Mouse (Mus musculus): ENCODE measurements around the gene Itpkb. TPM values are rescaled to one million over a fixed set of nuclear protein-coding genes. Genes with fewer than 3 reads are reported as not detected.

Itpkb gene
- polyA plus RNA-seq, 1 experiment from 2014 or later, result 3.4 TPM

GRCm38 (mm10) chr1:180362176-180362575 lies 31.9 kb downstream of the Itpkb start:
- no peak overlapping the region for H3K27ac ChIP-seq (replicated peaks; ENCODE audit: low read depth, low read length)
- ATAC-seq (replicated peaks; ENCODE audit: insufficient number of reproducible peaks, low FRiP score, low TSS enrichment, low read depth) (no peak), DNase-seq (ENCODE audit: low spot score) (no peak)
- 94% methylated on average over 4 of the region's 4 CpGs for WGBS
- no peaks in the 10 kb centered on the region for H3K27me3 ChIP-seq (ENCODE audit: control insufficient read depth, insufficient read depth, low read length)
- no peak overlapping the region for H3K4me2 ChIP-seq (ENCODE audit: low read depth, low read length)
- no peak overlapping the region for H3K4me3 ChIP-seq (ENCODE audit: low read depth, low read length)
- no peaks in the 10 kb centered on the region for H3K36me3 ChIP-seq (replicated peaks; ENCODE audit: control insufficient read depth, insufficient read depth, low read depth, low read length)
- no peaks in the 10 kb centered on the region for H3K4me1 ChIP-seq (ENCODE audit: control insufficient read depth, insufficient read depth, low read length)
- H3K9ac ChIP-seq (replicated peaks; ENCODE audit: low read length), result no peak overlapping the region
- H3K9me3 ChIP-seq (replicated peaks; ENCODE audit: control insufficient read depth, low read length), result no peaks in the 10 kb centered on the region

- Histone ChIP-seq H3K4me3 (ENCODE audit: low read depth, low read length) (no peak overlapping the region), H3K36me3 (replicated peaks; ENCODE audit: control insufficient read depth, insufficient read depth, low read depth, low read length) (no peaks in the 10 kb centered on the region), H3K4me2 (ENCODE audit: low read depth, low read length) (no peak overlapping the region), H3K4me1 (ENCODE audit: control insufficient read depth, insufficient read depth, low read length) (no peaks in the 10 kb centered on the region), H3K9ac (replicated peaks; ENCODE audit: low read length) (no peak overlapping the region), H3K27ac (replicated peaks; ENCODE audit: low read depth, low read length) (no peak overlapping the region), H3K9me3 (replicated peaks; ENCODE audit: control insufficient read depth, low read length) (no peaks in the 10 kb centered on the region), H3K27me3 (ENCODE audit: control insufficient read depth, insufficient read depth, low read length) (no peaks in the 10 kb centered on the region)
- ATAC-seq (replicated peaks; ENCODE audit: insufficient number of reproducible peaks, low FRiP score, low TSS enrichment, low read depth) (no peak), DNase-seq (ENCODE audit: low spot score) (no peak)
- WGBS, result 84% methylated on average over 5 of the region's 5 CpGs
Measured at GRCm38 (mm10) chr1:180362844-180363243, 32.6 kb downstream of the Itpkb start.

- WGBS, result 80% methylated on average over 3 of the region's 3 CpGs
- no peaks in the 10 kb centered on the region for H3K27me3 ChIP-seq (ENCODE audit: control insufficient read depth, insufficient read depth, low read length)
- ATAC-seq (replicated peaks; ENCODE audit: insufficient number of reproducible peaks, low FRiP score, low TSS enrichment, low read depth), result no peak
Measured at GRCm38 (mm10) chr1:180363317-180363716, 33.0 kb downstream of the Itpkb start.

GRCm38 (mm10) chr1:180364005-180364404 lies 33.7 kb downstream of the Itpkb start:
- DNase-seq (ENCODE audit: low spot score) (no peak), ATAC-seq (replicated peaks; ENCODE audit: insufficient number of reproducible peaks, low FRiP score, low TSS enrichment, low read depth) (no peak)
- WGBS, result 85% methylated on average over 17 of the region's 17 CpGs
- Histone ChIP-seq H3K4me1 (ENCODE audit: control insufficient read depth, insufficient read depth, low read length) (no peaks in the 10 kb centered on the region), H3K4me3 (ENCODE audit: low read depth, low read length) (no peak overlapping the region), H3K9ac (replicated peaks; ENCODE audit: low read length) (no peak overlapping the region), H3K4me2 (ENCODE audit: low read depth, low read length) (no peak overlapping the region), H3K27ac (replicated peaks; ENCODE audit: low read depth, low read length) (no peak overlapping the region), H3K27me3 (ENCODE audit: control insufficient read depth, insufficient read depth, low read length) (no peaks in the 10 kb centered on the region), H3K9me3 (replicated peaks; ENCODE audit: control insufficient read depth, low read length) (no peaks in the 10 kb centered on the region), H3K36me3 (replicated peaks; ENCODE audit: control insufficient read depth, insufficient read depth, low read depth, low read length) (no peaks in the 10 kb centered on the region)

More at GRCm38 (mm10) chr1:180363317-180363716, 33.0 kb downstream of the Itpkb start:
- no peak for DNase-seq (ENCODE audit: low spot score)
- no peaks in the 10 kb centered on the region for H3K36me3 ChIP-seq (replicated peaks; ENCODE audit: control insufficient read depth, insufficient read depth, low read depth, low read length)
- no peaks in the 10 kb centered on the region for H3K4me1 ChIP-seq (ENCODE audit: control insufficient read depth, insufficient read depth, low read length)
- H3K27ac ChIP-seq (replicated peaks; ENCODE audit: low read depth, low read length), result no peak overlapping the region
- H3K9me3 ChIP-seq (replicated peaks; ENCODE audit: control insufficient read depth, low read length), result no peaks in the 10 kb centered on the region
- H3K4me2 ChIP-seq (ENCODE audit: low read depth, low read length), result no peak overlapping the region
- H3K9ac ChIP-seq (replicated peaks; ENCODE audit: low read length), result no peak overlapping the region
- no peak overlapping the region for H3K4me3 ChIP-seq (ENCODE audit: low read depth, low read length)

- 19% methylated on average over 2 of the region's 2 CpGs for WGBS
- ATAC-seq (replicated peaks; ENCODE audit: insufficient number of reproducible peaks, low FRiP score, low TSS enrichment, low read depth), result no peak
- no peak for DNase-seq (ENCODE audit: low spot score)
Measured at GRCm38 (mm10) chr1:180364720-180365119, 34.4 kb downstream of the Itpkb start.

DNA sequence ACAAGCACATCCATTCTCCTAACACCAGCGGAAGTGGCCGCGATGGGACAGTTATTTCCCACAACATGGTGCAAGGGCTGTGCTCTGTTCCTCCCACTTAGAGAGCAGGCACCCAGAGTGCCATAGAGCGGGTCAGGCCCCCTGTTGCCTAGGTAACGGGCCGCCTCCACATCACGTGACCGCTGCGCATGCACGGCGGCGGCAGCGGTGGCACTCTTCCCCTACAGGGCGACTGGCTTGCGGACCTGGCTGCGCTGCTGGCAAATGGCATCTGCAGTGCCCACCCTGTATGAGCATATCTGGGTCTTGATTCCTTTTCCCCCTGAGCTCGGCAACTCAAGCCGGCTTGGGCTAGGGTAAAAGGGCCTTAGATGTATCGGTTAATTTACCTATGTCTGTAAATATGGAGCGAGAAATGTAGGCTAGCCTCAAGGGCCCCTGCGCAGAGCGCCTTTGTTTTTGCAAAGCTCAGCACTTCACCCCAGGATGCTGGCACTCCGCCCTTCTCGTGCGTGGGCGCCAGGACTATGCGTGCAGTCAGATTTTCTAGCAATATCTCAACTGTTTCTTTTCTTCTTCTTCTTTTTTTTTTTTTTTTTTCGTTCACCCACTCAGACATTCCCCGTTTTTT lies 35.0 kb downstream of the Itpkb start:
- Histone ChIP-seq H3K4me3 (ENCODE audit: low read depth, low read length) (peak overlapping the region; percentile 47), H3K4me1 (ENCODE audit: control insufficient read depth, insufficient read depth, low read length) (no peaks in the 10 kb centered on the region), H3K9ac (replicated peaks; ENCODE audit: low read length) (peak overlapping the region; percentile 68), H3K36me3 (replicated peaks; ENCODE audit: control insufficient read depth, insufficient read depth, low read depth, low read length) (no peaks in the 10 kb centered on the region), H3K4me2 (ENCODE audit: low read depth, low read length) (peak overlapping the region; percentile 62), H3K9me3 (replicated peaks; ENCODE audit: control insufficient read depth, low read length) (no peaks in the 10 kb centered on the region), H3K27me3 (ENCODE audit: control insufficient read depth, insufficient read depth, low read length) (no peaks in the 10 kb centered on the region), H3K27ac (replicated peaks; ENCODE audit: low read depth, low read length) (no peak overlapping the region)
- peak; percentile 95 for DNase-seq (ENCODE audit: low spot score)
- peak; percentile 94 for ATAC-seq (replicated peaks; ENCODE audit: insufficient number of reproducible peaks, low FRiP score, low TSS enrichment, low read depth)
- 2% methylated on average over 29 of the region's 29 CpGs for WGBS

More at GRCm38 (mm10) chr1:180364720-180365119, 34.4 kb downstream of the Itpkb start:
- H3K4me1 ChIP-seq (ENCODE audit: control insufficient read depth, insufficient read depth, low read length), result no peaks in the 10 kb centered on the region
- no peaks in the 10 kb centered on the region for H3K36me3 ChIP-seq (replicated peaks; ENCODE audit: control insufficient read depth, insufficient read depth, low read depth, low read length)
- peak overlapping the region; percentile 47 for H3K4me3 ChIP-seq (ENCODE audit: low read depth, low read length)
- H3K4me2 ChIP-seq (ENCODE audit: low read depth, low read length), result peak overlapping the region; percentile 62
- H3K27ac ChIP-seq (replicated peaks; ENCODE audit: low read depth, low read length), result no peak overlapping the region
- no peak overlapping the region for H3K9ac ChIP-seq (replicated peaks; ENCODE audit: low read length)
- no peaks in the 10 kb centered on the region for H3K9me3 ChIP-seq (replicated peaks; ENCODE audit: control insufficient read depth, low read length)
- H3K27me3 ChIP-seq (ENCODE audit: control insufficient read depth, insufficient read depth, low read length), result no peaks in the 10 kb centered on the region

DNA sequence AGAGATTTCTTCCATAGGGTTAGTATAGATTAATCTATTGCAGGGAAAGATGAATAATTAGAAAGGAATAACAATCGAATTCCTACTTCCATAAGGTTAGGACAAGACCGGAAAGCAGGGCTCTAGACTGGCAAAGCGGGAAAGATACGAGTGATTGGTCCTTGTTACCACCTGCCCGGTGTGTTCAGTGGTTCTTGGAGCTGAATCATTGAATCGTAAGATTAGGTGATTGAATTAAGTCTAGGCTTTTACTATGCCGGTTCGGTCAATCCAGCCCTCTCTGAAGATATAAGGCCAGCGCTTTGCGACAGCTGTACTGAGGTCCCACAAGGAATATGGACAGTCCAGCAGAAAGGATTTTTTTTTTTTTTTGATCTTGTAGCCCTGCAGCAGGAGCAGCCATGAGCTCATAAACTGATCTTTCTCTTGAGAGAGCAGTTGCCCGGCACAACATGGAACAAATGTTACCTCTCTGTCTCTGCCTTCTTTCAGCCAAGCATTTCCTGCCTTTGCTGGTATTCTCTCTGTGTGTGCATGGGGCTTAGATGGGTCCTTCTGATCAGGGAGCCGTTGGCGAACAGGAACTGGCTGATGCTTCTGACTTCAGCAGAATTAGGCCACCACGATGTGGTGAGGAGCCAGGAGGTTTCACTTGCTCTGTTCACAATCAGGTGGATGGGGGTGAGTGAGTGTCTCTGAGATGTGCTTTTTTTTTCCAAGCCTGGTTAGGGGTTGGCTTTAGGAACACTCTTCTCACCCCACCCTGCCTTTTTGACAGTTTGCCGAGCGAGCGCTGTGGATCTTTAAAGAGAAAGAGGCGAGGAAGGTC lies 35.9 kb downstream of the Itpkb start:
- H3K27ac ChIP-seq (replicated peaks; ENCODE audit: low read depth, low read length), result no peak overlapping the region

GRCm38 (mm10) chr1:180367045-180367619 lies 36.8 kb downstream of the Itpkb start:
- H3K9ac ChIP-seq (replicated peaks; ENCODE audit: low read length), result no peak overlapping the region
- 81% methylated on average over 3 of the region's 3 CpGs for WGBS
- no peak overlapping the region for H3K4me2 ChIP-seq (ENCODE audit: low read depth, low read length)
- H3K36me3 ChIP-seq (replicated peaks; ENCODE audit: control insufficient read depth, insufficient read depth, low read depth, low read length), result no peaks in the 10 kb centered on the region
- no peaks in the 10 kb centered on the region for H3K4me1 ChIP-seq (ENCODE audit: control insufficient read depth, insufficient read depth, low read length)
- H3K9me3 ChIP-seq (replicated peaks; ENCODE audit: control insufficient read depth, low read length), result no peaks in the 10 kb centered on the region
- H3K27ac ChIP-seq (replicated peaks; ENCODE audit: low read depth, low read length), result no peak overlapping the region
- no peak overlapping the region for H3K4me3 ChIP-seq (ENCODE audit: low read depth, low read length)
- DNase-seq (ENCODE audit: low spot score) (no peak), ATAC-seq (replicated peaks; ENCODE audit: insufficient number of reproducible peaks, low FRiP score, low TSS enrichment, low read depth) (no peak)
- H3K27me3 ChIP-seq (ENCODE audit: control insufficient read depth, insufficient read depth, low read length), result no peaks in the 10 kb centered on the region

More for the DNA sequence above, 35.9 kb downstream of the Itpkb start:
- Histone ChIP-seq H3K36me3 (replicated peaks; ENCODE audit: control insufficient read depth, insufficient read depth, low read depth, low read length) (no peaks in the 10 kb centered on the region), H3K4me3 (ENCODE audit: low read depth, low read length) (no peak overlapping the region), H3K9me3 (replicated peaks; ENCODE audit: control insufficient read depth, low read length) (no peaks in the 10 kb centered on the region), H3K27me3 (ENCODE audit: control insufficient read depth, insufficient read depth, low read length) (no peaks in the 10 kb centered on the region), H3K9ac (replicated peaks; ENCODE audit: low read length) (no peak overlapping the region), H3K4me2 (ENCODE audit: low read depth, low read length) (no peak overlapping the region), H3K4me1 (ENCODE audit: control insufficient read depth, insufficient read depth, low read length) (no peaks in the 10 kb centered on the region)
- DNase-seq (ENCODE audit: low spot score) (no peak), ATAC-seq (replicated peaks; ENCODE audit: insufficient number of reproducible peaks, low FRiP score, low TSS enrichment, low read depth) (no peak)
- WGBS, result 79% methylated on average over 18 of the region's 18 CpGs

Data from embryonic facial prominence, embryonic 11.5 days (tissue).